Mouse (Mus musculus): Measurements from ENCODE around the gene Ube2h.

DNA sequence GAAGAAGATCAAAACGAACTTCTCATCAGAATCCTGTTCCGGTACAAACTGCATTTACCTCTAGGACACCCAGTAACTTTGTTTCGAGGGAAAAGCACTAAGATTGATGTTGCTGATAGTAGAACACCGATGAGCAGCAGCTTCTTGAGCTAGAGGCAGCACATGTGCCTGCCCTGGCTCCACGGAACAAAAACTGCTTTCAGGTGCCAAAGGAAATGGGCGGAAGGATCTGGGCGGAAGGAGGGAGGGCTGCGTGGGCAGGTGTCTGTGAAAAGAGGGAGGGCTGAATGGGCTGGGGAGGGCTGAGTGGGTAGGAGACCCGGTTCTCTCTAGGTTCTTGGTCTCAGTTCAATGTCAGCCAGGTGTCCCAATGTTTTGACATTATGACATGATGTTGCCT, 47.0 kb upstream of the Ube2h start:
- no peak for TF ChIP-seq CTCF (IDR thresholded peaks at IDR 0.05; ENCODE audit: control insufficient read depth, insufficient read depth, insufficient replicate concordance, low read depth, low read length)
- TF ChIP-seq POLR2A (IDR thresholded peaks at IDR 0.05; ENCODE audit: control insufficient read depth, low read depth, low read length) = no peak
